Mouse (Mus musculus): Measurements from ENCODE around the gene Oaf.

GRCm38 (mm10) chr9:43251786-43252185 is 12.1 kb upstream of the Oaf start:
- no peak for TF ChIP-seq UBTF (IDR thresholded peaks at IDR 0.05; ENCODE audit: borderline replicate concordance, insufficient read depth, low read depth, low read length)
- no peak for TF ChIP-seq EP300 (IDR thresholded peaks at IDR 0.05; ENCODE audit: low read depth in 1 of 2, low read length in 2 of 2)
- no peak for TF ChIP-seq E2F4 (IDR thresholded peaks at IDR 0.05; ENCODE audit: borderline replicate concordance, low read depth, low read length)

All from MEL (cell line).